Mouse (Mus musculus) E14TG2a.4 (cell line): ENCODE measurements at regions not wholly inside any gene's neighbourhood (a gene's known extent, or its start where the extent isn't known, plus 50 kb on each side); places are given as distances from the start of the nearest gene placed in this dataset.

Experiments
- CTCF ChIP-seq: conservative IDR thresholded peaks from 2 replicates; pipeline ENCODE4 v1.5.1; 2014; ENCODE audit warnings: low read length
- POU5F1 ChIP-seq: IDR thresholded peaks from 2 replicates; pipeline ENCODE4 v1.6.1; 2014; ENCODE audit warnings: low read length, borderline replicate concordance

- TF ChIP-seq CTCF, result no peak
- no peak for TF ChIP-seq POU5F1
These were observed 351.8 kb upstream of the Atp2b1 start for GRCm38 (mm10) chr10:98562297-98562912.
